Mouse (Mus musculus) adrenal gland, adult 2 months (tissue): ENCODE results near the gene Cdc40. TPM values are rescaled to one million over a fixed set of nuclear protein-coding genes. Genes with fewer than 3 reads are reported as not detected.
"Not testable (repeated sequence)": the region's sequence is repeated elsewhere in the genome, so short reads cannot be mapped to it uniquely, and the experiment has no call there.

Experiments used
- DNase-seq: peaks from one replicate; pipeline ENCODE4 v3.0.0; 2021
- polyA plus RNA-seq: library from polyadenylated mRNA; depleted of rRNA; stranded (reverse); fragments of >200 nt; gene quantifications from 2 replicates; pipeline ENCODE4 v1.2.3, GENCODE M21; 2012
- total RNA-seq, 2 experiments: library from RNA; stranded (reverse); gene quantifications; 2 replicates each; pipeline ENCODE4 v1.2.3; 2021

Cdc40 gene
- total and polyA plus RNA-seq, 3 experiments = 13.4 to 24.9 (median 21.8) TPM

DNA sequence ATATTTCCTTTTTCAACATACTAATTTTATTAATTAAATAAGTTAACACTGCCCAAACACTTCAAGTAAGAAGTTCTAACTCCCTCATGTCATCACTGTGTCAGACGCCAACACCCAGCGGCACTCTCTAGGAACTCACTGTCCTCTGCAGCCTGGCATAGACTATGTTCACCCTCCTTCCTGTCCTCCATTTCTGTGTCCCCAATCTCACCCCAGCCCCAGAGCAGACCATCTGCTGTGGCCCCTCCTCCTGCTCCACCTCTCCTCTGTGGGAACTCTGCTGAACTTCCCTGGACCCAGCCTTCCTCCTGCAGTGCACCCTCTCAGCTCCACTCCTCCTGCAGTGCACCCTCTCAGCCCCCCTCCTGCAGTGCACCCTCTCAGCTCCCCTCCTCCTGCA lies 15.0 kb downstream of the Cdc40 start:
- no peak for DNase-seq

GRCm38 (mm10) chr10:40857599-40857998 lies 25.5 kb downstream of the Cdc40 start:
- no peak for DNase-seq

GRCm38 (mm10) chr10:40856703-40857102 lies 26.4 kb downstream of the Cdc40 start:
- DNase-seq = no peak

- DNase-seq = no peak
Observed at GRCm38 (mm10) chr10:40855616-40856015, 27.5 kb downstream of the Cdc40 start.

DNA sequence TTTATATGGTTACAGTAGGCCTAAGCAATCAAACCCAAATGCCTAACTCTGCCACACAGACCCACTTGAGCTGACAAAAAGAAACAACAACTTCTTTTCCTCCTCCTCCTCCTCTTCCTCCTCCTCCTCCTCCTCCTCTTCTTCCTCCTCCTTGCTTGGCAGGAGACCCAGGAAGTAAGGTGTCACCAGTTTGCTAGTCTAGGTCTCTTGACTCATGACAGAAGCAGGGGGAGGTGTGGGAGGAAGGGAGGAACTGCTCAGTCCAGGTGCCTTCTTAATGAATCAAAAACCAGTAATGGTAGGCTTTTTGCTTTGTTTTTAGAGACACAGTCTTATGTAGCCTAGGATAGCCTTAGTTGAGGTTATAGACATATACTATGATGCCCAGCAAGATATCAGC lies 32.0 kb downstream of the Cdc40 start:
- no peak for DNase-seq

DNA sequence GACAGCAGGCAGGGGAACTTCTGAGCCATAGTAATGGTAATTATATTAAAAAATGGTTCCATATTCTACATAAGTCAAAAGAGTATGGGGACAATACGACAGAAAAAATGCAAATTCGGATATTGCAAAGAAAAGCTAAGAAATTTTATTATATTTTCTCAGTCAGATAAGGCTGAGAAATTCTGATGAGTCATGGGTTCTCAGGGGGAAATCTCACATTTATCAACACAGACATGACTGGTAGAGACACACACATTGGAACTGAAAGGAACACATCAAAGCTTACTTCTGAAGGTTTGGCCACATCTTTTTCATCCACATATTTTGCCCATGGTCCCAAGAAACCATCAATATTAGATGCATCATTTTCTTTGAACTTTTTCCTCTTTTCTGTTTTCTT lies 32.5 kb downstream of the Cdc40 start:
- DNase-seq = no peak

DNA sequence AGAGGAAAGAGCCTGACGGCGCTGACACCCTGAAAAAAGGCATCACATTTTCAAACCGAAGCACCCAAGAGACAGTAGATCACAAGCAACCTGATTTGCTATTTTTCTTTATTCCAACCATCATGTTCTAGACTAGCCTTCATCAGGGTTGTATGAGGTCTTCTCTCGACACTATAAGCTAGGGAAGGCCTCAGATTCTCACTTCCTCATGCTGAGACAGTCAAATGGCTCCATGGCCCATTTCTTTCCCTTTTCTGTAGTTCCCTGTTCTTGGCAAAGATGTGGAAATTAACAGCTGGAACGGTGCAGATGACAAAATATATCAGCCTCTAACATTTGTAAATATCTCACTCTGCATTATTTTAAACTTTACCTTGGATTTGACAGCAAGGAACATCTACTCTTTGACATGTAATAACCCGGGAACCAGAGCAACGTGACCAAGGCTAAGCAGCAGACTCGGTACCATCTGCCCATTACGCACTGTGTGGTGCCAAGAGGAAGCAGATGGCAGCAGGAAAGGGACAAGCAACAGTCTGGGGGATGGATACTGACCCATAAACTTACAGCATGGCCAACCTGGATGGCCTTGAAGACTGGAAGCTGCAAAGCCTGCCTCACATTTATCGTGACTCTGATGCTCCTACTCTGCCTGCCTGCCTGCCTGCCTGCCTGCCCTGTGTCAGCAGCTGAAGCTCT lies 35.8 kb downstream of the Cdc40 start:
- DNase-seq = no peak

- DNase-seq = peak; percentile 15
Observed at GRCm38 (mm10) chr10:40845626-40846025, 37.5 kb downstream of the Cdc40 start.

DNA sequence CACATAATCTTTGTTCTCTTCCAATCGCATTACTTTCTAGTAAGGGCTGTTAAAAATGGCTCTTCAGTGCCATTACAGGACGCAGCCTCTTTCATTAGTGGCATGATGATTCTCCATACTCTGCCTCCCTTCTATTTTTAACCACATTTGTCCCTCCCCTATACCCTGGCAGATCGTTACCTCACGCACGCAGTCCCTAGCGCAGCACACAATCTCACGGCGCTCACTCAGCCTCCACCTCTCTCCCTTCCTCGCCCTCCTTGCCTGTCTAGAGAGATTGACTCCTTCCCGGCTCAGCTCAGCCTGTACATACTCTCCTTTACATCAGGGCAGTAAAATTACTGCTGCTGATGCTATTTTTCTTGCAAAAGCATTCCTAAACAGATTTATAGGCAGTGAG lies 38.6 kb downstream of the Cdc40 start:
- DNase-seq = no peak

- no peak for DNase-seq
Observed at GRCm38 (mm10) chr10:40843841-40844240, 39.3 kb downstream of the Cdc40 start.

DNA sequence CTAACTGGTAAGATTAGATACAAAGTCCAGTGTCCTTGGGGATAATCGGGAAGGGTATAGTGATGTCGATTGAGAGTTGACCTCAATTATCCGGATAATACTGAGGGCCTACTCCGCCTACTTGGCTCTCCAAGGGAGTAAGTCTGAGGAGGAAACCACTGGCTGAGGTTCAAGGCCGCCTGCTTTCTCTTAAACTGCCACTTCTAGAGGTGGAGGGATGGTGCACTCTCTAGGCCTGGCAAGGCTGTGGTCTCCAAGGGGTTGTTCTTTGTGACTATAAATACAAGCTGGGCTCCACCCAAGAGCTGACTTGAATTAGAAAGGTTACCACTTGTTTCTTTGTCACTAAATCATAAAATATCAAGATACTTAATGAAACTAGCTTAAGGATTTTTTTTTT lies 43.0 kb downstream of the Cdc40 start:
- peak; percentile 40 for DNase-seq

DNA sequence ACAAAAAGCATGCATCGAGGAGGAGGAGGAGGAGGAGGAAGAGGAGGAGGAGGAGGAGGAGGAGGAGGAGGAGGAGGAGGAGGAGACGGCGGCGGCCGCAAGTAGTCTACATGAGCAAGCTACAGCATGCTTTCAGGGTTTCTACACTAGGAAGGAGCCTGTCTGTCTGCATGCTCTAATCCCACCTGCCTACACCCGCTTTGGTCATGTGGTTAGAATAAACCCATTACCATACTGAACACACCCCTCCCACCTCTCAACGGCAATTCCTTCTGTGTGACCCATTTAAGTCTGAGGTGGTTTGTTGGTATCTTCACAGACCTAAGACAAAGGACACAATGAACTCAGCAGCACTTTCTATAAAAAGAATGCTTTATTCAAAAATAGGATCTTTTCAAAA lies 51.8 kb downstream of the Cdc40 start:
- no peak for DNase-seq

- no peak for DNase-seq
Observed at GRCm38 (mm10) chr10:40830312-40830711, 52.8 kb downstream of the Cdc40 start.

DNA sequence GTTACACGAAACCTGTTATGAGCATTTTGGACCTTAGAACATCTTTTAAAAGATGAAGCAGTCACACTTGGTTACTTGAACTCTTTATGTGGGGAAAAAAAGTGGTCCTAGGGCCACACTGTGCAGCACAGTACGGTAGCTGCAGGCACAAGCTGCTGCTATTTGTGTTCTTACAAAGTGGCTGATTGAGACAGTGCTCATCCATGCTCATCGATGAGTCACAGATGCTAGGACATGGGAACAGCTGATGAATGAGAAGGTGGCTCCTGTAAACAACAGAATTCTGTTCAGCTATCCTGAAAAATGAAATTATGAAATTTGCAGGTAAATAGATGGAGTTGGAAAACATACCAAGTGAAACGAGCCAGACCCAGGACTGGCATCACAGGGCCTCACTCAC lies 55.4 kb downstream of the Cdc40 start:
- DNase-seq = peak; percentile 9

DNA sequence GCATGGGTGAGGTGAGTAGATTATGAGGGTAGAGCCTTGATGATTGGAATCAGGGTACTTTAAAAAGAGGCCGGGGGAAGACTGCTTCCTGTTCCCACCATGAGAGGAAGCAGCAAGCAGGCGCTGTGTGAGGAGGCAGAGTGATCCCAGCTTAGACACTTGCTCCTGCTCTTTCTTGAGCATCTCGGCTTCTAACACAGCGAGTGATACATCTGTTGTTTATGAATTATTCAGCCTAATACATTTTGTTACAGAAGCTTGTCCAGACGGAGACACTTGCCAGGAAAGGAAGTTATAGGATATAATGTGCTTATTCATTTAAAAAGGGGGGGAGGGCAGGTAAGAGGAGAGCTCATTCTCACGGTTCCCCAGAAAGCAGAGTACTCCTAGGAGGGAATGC lies 57.2 kb downstream of the Cdc40 start:
- no peak for DNase-seq

GRCm38 (mm10) chr10:40816471-40816870 lies 66.6 kb downstream of the Cdc40 start:
- no peak for DNase-seq

GRCm38 (mm10) chr10:40813627-40814026 lies 69.5 kb downstream of the Cdc40 start:
- DNase-seq = no peak

DNA sequence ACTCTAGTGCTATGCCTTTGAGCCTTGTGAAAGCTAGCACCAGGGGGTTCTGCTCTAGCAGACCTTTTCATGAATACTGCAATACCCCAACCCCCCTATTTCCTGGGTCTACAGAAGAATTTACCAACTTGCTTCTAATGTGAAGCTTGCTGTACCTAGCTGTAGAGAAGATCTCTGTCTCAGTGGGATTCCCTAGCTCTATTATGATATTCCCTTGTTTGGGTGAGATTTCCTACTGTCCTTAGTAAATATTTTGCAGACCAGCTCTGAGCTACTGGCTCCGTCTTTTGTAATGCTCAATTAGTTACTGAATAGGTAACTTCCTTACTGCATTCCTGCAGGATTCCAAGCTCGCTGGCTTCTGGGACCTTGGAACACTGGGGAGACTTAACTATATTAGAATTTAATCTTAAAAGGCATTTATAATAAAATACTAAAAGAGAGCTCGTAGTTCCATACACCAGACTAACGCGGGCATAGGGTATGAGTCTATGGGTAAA lies 73.7 kb downstream of the Cdc40 start:
- DNase-seq = not testable (repeated sequence)

DNA sequence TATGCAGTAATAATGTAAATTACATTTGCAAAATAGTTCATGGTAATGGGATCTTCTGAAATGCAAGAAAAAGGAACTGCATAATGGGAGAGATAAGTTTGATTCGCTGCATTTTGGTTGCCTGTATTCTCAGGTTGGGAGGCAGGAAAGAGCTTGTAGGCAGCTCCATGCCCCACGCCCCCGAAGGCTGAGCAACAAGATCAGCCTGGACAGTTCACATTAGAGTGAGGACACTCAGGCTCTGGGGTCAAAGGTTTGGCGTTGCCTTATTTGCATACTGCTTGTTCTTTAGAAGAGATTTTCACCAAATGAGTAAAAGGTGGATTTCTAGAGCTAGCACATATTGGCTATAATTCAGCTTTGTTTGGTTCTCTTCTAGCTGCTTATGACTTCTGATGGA lies 76.9 kb downstream of the Cdc40 start:
- no peak for DNase-seq

- peak; percentile 46 for DNase-seq
Observed at GRCm38 (mm10) chr10:40805221-40805620, 77.9 kb downstream of the Cdc40 start.

DNA sequence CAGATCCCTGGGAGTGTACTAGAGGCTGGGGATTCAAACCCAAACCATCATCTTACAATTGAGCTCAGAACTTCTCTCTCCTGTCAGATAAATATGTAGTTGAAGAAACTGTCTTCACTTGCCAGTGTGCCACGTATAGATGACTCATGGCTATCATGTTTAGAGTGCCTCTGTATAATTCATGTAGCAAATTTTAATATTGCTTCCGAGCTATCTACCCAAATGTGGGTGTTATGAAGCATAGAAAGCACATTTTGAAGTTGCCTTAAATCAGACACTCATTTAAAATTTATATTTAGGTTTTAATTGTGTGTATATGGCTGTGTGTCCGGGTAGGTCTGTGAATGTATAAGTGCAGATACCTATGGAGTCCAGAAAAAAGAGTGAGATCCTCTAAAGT lies 91.0 kb downstream of the Cdc40 start:
- DNase-seq = no peak

GRCm38 (mm10) chr10:40790406-40790805 lies 92.7 kb downstream of the Cdc40 start:
- no peak for DNase-seq
